Mouse (Mus musculus) stomach, embryonic 16.5 days (tissue): ENCODE measurements around the gene Dnajc2. TPM values are rescaled to one million over a fixed set of nuclear protein-coding genes. Genes with fewer than 3 reads are reported as not detected.

Source experiments
- ATAC-seq: fragments of 200-750 bp; cut with Nextera tagmentation; 2 replicates; pipeline ENCODE4 v1.8.0; 2017; ENCODE audit warnings: moderate number of reproducible peaks, moderate TSS enrichment; ENCODE audit not compliant: insufficient read depth, low FRiP score
- H3K27ac ChIP-seq: fragments of 300-500 bp; sonication (generic); 2 replicates; pipeline ENCODE4 v1.5.1; 2014; ENCODE audit warnings: low read length
- H3K27me3 ChIP-seq: fragments of 300-500 bp; sonication (generic); 2 replicates; pipeline ENCODE4 v1.6.1; 2014; ENCODE audit warnings: low read length, control low read depth, mixed read lengths; ENCODE audit not compliant: control insufficient read depth, insufficient read depth
- H3K36me3 ChIP-seq: fragments of 300-500 bp; sonication (generic); 2 replicates; pipeline ENCODE4 v1.6.1; 2014; ENCODE audit warnings: low read length; ENCODE audit not compliant: control insufficient read depth, insufficient read depth
- H3K4me1 ChIP-seq: fragments of 300-500 bp; sonication (generic); 2 replicates; pipeline ENCODE4 v1.6.1; 2014; ENCODE audit warnings: low read length, control low read depth, mixed read lengths; ENCODE audit not compliant: control insufficient read depth, insufficient read depth
- H3K4me2 ChIP-seq: fragments of 300-500 bp; sonication (generic); 2 replicates; pipeline ENCODE4 v1.6.1; 2014; ENCODE audit warnings: low read depth, low read length, mixed read lengths
- H3K4me3 ChIP-seq: fragments of 300-500 bp; sonication (generic); replicated peaks from 2 replicates; pipeline ENCODE4 v1.5.1; 2014; ENCODE audit warnings: mild to moderate bottlenecking, low read length
- H3K9ac ChIP-seq: fragments of 300-500 bp; sonication (generic); 2 replicates; pipeline ENCODE4 v1.6.1; 2014; ENCODE audit warnings: low read length
- H3K9me3 ChIP-seq: fragments of 300-500 bp; sonication (generic); replicated peaks from 2 replicates; pipeline ENCODE4 v1.6.1; 2016; ENCODE audit warnings: low read length, control low read depth; ENCODE audit not compliant: control insufficient read depth
- WGBS: fragments of 180-500 bp; shearing (Covaris S2); extraction: QIAGEN DNeasy Blood & Tissue Kit; methylation state at CpG from one replicate; pipeline ENCODE4 v1.1.7; 2014; 5-methylcytosine and 5-hydroxymethylcytosine counted together
- polyA plus RNA-seq: library from polyadenylated mRNA; unstranded; fragments of >200 nt; fragmentation: Nextera tagmentation; extraction: Ambion mirVana; gene quantifications from 2 replicates; pipeline ENCODE4 v1.2.1, GENCODE M21; 2015

Dnajc2 gene
- polyA plus RNA-seq, 1 experiment from 2014 or later = 47.6 TPM

DNA sequence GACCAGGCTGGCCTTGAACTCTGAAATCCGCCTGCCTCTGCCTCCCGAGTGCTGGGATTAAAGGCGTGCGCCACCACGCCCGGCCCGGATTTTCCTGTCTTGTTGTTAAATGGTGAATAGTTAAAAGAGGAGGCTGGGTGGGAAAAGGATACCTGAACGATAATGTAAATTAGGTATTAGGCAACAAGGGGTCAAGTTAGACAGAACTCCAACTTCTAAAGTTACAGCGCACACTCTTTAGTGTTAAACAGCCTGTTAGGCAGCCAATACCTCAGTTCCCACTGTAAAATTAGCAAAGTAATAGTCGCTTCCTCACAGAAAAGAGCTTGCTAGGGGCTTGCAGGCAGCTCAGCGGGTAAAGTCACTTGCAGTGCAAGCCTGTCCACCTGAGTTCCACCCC, 49.0 kb downstream of the Dnajc2 start:
- Histone ChIP-seq H3K27ac (no peak overlapping the region), H3K36me3 (peaks cover 9% of the 10 kb centered on the region; the same call in 1 of the 2 replicates), H3K9me3 (no peaks in the 10 kb centered on the region), H3K4me3 (no peak overlapping the region), H3K4me1 (peaks cover 12% of the 10 kb centered on the region), H3K4me2 (no peak overlapping the region), H3K9ac (no peak overlapping the region), H3K27me3 (no peaks in the 10 kb centered on the region)
- no peak for ATAC-seq
- 83% methylated on average over 11 of the region's 11 CpGs for WGBS

- Histone ChIP-seq H3K9me3 (no peaks in the 10 kb centered on the region), H3K36me3 (0 out of 2 replicates have a peak, but pooled peaks cover 9% of the 10 kb centered on the region), H3K27me3 (no peaks in the 10 kb centered on the region), H3K4me1 (peaks cover 12% of the 10 kb centered on the region), H3K27ac (no peak overlapping the region), H3K9ac (peak overlapping the region; percentile 58; the same call in 1 of the 2 replicates), H3K4me3 (peak overlapping the region; percentile 33), H3K4me2 (peak overlapping the region; percentile 34)
- 28% methylated on average over 10 of the region's 10 CpGs for WGBS
- ATAC-seq = 0 out of 2 replicates have a peak, but pooled peaks have one; percentile 21
Measured at GRCm38 (mm10) chr5:21735584-21735983, 49.5 kb downstream of the Dnajc2 start.

DNA sequence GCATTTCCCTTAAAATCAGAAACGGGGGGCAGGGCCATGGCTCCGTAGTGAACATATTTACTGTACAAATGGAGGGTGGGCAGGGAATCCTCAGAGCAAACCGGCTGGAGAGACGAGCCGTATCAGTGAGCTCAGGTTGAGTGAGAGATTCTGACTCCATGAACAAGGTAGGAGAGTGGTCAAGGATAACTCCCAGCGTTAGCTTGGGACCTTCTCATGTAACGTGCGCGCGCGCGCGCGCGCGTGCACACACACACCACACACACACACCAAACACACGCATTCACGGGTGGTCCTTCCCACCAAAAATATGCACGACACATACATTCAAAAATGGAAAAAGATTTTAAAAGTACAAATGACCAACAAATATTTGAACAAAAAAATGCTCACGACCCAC, 50.0 kb downstream of the Dnajc2 start:
- Histone ChIP-seq H3K4me3 (peak overlapping the region; percentile 33), H3K9ac (peak overlapping the region; percentile 20; the same call in 1 of the 2 replicates), H3K4me1 (peaks cover 12% of the 10 kb centered on the region), H3K9me3 (no peaks in the 10 kb centered on the region), H3K27ac (no peak overlapping the region), H3K36me3 (0 out of 2 replicates have a peak, but pooled peaks cover 5% of the 10 kb centered on the region), H3K27me3 (no peaks in the 10 kb centered on the region), H3K4me2 (peak overlapping the region; percentile 34)
- 79% methylated on average over 20 of the region's 20 CpGs for WGBS
- ATAC-seq = no peak

- peak; percentile 51; the same call in 1 of the 2 replicates for ATAC-seq
- H3K4me1 ChIP-seq = peaks cover 6% of the 10 kb centered on the region
- no peak overlapping the region for H3K4me2 ChIP-seq
- no peaks in the 10 kb centered on the region for H3K27me3 ChIP-seq
- 33% methylated on average over 8 of the region's 8 CpGs for WGBS
- no peaks in the 10 kb centered on the region for H3K9me3 ChIP-seq
- H3K4me3 ChIP-seq = no peak overlapping the region
- no peak overlapping the region for H3K9ac ChIP-seq
- 0 out of 2 replicates have a peak overlapping the region, but pooled peaks have one; percentile 26 for H3K27ac ChIP-seq
- no peaks in the 10 kb centered on the region for H3K36me3 ChIP-seq
Measured at GRCm38 (mm10) chr5:21732930-21733329, 52.1 kb downstream of the Dnajc2 start.

GRCm38 (mm10) chr5:21732177-21732911, 52.7 kb downstream of the Dnajc2 start:
- H3K4me3 ChIP-seq = no peak overlapping the region
- H3K36me3 ChIP-seq = no peaks in the 10 kb centered on the region
- 81% methylated on average over 3 of the region's 3 CpGs for WGBS
- peaks cover 3% of the 10 kb centered on the region; the same call in 1 of the 2 replicates for H3K4me1 ChIP-seq
- no peak overlapping the region for H3K9ac ChIP-seq
- no peaks in the 10 kb centered on the region for H3K27me3 ChIP-seq
- H3K27ac ChIP-seq = 0 out of 2 replicates have a peak overlapping the region, but pooled peaks have one; percentile 26
- no peaks in the 10 kb centered on the region for H3K9me3 ChIP-seq
- no peak overlapping the region for H3K4me2 ChIP-seq
- no peak for ATAC-seq

- H3K4me2 ChIP-seq = no peak overlapping the region
- 83% methylated on average over 5 of the region's 5 CpGs for WGBS
- no peak overlapping the region for H3K9ac ChIP-seq
- H3K27me3 ChIP-seq = no peaks in the 10 kb centered on the region
- no peak for ATAC-seq
- no peaks in the 10 kb centered on the region for H3K36me3 ChIP-seq
- H3K4me1 ChIP-seq = peaks cover 6% of the 10 kb centered on the region; the same call in 1 of the 2 replicates
- H3K9me3 ChIP-seq = no peaks in the 10 kb centered on the region
- no peak overlapping the region for H3K4me3 ChIP-seq
- H3K27ac ChIP-seq = no peak overlapping the region
Measured at GRCm38 (mm10) chr5:21729107-21729506, 55.9 kb downstream of the Dnajc2 start.

GRCm38 (mm10) chr5:21724872-21725271, 60.2 kb downstream of the Dnajc2 start:
- Histone ChIP-seq H3K4me1 (0 out of 2 replicates have a peak, but pooled peaks cover 2% of the 10 kb centered on the region), H3K9me3 (no peaks in the 10 kb centered on the region), H3K27me3 (no peaks in the 10 kb centered on the region), H3K9ac (no peak overlapping the region), H3K36me3 (no peaks in the 10 kb centered on the region), H3K4me2 (no peak overlapping the region), H3K4me3 (no peak overlapping the region), H3K27ac (0 out of 2 replicates have a peak overlapping the region, but pooled peaks have one; percentile 12)
- 26% methylated on average over 7 of the region's 7 CpGs for WGBS
- ATAC-seq = no peak

GRCm38 (mm10) chr5:21724427-21724826, 60.6 kb downstream of the Dnajc2 start:
- WGBS = 49% methylated on average over 1 of the region's 1 CpGs
- no peak overlapping the region for H3K4me2 ChIP-seq
- H3K9me3 ChIP-seq = no peaks in the 10 kb centered on the region
- H3K36me3 ChIP-seq = no peaks in the 10 kb centered on the region
- H3K27ac ChIP-seq = 0 out of 2 replicates have a peak overlapping the region, but pooled peaks have one; percentile 12
- H3K27me3 ChIP-seq = no peaks in the 10 kb centered on the region
- no peak for ATAC-seq
- H3K4me1 ChIP-seq = 0 out of 2 replicates have a peak, but pooled peaks cover 2% of the 10 kb centered on the region
- H3K9ac ChIP-seq = no peak overlapping the region
- H3K4me3 ChIP-seq = no peak overlapping the region

DNA sequence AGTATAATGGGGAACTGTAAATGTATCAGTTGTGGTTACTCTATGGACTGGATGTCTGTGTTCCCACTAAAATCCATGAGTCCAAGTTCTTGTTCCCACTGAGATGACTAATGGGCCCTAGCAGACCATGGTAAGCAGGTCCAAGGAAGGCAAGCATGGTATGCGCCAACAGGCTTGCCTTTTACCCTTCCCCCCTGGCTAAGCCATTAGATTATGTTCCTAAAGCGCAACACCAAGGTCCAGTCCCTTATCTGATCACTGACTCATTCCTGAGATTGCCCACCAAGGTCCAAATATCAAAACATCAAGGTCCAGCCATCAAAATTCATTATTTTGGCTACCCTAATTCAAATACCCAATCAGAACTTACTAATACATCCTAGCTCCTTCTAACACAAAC, 65.8 kb downstream of the Dnajc2 start:
- no peak for ATAC-seq
- H3K4me3 ChIP-seq = no peak overlapping the region
- no peak overlapping the region for H3K4me2 ChIP-seq
- no peak overlapping the region for H3K27ac ChIP-seq
- H3K36me3 ChIP-seq = no peaks in the 10 kb centered on the region
- WGBS = 92% methylated on average over 2 of the region's 2 CpGs
- H3K9ac ChIP-seq = no peak overlapping the region
- no peaks in the 10 kb centered on the region for H3K27me3 ChIP-seq
- H3K4me1 ChIP-seq = no peaks in the 10 kb centered on the region
- H3K9me3 ChIP-seq = no peaks in the 10 kb centered on the region
